Mouse (Mus musculus): ENCODE measurements around the gene Zbtb38. TPM values are rescaled to one million over a fixed set of nuclear protein-coding genes. Genes with fewer than 3 reads are reported as not detected.
A peak's percentile ranks its signal among the peaks of the same experiment; 100 is the strongest.

The Zbtb38 gene
- polyA plus RNA-seq, 1 experiment from 2014 or later: 15.3 TPM

DNA sequence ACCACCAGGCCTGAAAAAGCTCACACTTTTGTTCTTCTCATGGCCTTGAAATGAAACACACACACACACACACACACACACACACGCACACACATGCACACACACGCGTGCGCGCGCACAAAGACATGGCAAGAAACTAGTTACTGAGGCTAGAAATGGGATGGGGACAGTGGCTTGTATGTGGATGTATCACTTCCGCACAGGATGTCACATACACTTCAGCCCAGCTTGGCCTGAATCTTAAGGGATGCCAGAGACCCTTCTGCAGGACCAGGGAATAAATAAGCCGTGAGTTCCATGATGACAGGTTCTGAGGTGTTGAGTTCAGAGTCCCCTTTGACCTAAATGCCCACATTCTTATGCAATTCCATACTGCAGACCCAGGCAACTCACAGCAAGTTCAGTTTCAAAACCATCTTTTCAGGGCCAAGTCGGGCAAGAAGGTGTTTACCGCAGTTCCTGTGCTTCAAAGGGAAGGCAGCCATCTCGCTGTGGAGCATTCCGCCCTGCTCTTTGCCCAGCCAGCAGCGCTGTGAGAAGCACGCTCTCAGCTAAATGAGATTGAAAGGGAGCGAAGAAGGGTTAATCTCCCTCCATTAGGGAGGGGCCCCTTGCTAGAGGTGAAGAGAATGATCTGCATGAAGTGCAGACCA lies 11.8 kb downstream of the Zbtb38 start:
- Histone ChIP-seq H3K9ac (ENCODE audit: low read length) (no peak overlapping the region), H3K4me1 (replicated peaks; ENCODE audit: control insufficient read depth, insufficient read depth) (0 out of 2 replicates have a peak, but pooled peaks cover 2% of the 10 kb centered on the region), H3K36me3 (ENCODE audit: control insufficient read depth, insufficient read depth, low read length) (no peaks in the 10 kb centered on the region), H3K4me3 (ENCODE audit: low read depth, low read length) (no peak overlapping the region), H3K9me3 (ENCODE audit: control insufficient read depth, low read length) (no peaks in the 10 kb centered on the region), H3K4me2 (replicated peaks; ENCODE audit: low read depth) (peak overlapping the region; percentile 18; the same call in 1 of the 2 replicates), H3K27me3 (ENCODE audit: control insufficient read depth, insufficient read depth, low read length) (no peaks in the 10 kb centered on the region), H3K27ac (replicated peaks) (peak overlapping the region; percentile 49)
- no peak for DNase-seq (ENCODE audit: low spot score)
- ATAC-seq (ENCODE audit: low FRiP score, low TSS enrichment): no peak; the same call in 1 of the 2 replicates
- TF ChIP-seq EP300 (optimal IDR thresholded peaks at IDR 0.05): no peak
- no peak for TF ChIP-seq CTCF (IDR thresholded peaks at IDR 0.05; ENCODE audit: low read depth)
- WGBS: 69% methylated on average over 15 of the region's 15 CpGs

DNA sequence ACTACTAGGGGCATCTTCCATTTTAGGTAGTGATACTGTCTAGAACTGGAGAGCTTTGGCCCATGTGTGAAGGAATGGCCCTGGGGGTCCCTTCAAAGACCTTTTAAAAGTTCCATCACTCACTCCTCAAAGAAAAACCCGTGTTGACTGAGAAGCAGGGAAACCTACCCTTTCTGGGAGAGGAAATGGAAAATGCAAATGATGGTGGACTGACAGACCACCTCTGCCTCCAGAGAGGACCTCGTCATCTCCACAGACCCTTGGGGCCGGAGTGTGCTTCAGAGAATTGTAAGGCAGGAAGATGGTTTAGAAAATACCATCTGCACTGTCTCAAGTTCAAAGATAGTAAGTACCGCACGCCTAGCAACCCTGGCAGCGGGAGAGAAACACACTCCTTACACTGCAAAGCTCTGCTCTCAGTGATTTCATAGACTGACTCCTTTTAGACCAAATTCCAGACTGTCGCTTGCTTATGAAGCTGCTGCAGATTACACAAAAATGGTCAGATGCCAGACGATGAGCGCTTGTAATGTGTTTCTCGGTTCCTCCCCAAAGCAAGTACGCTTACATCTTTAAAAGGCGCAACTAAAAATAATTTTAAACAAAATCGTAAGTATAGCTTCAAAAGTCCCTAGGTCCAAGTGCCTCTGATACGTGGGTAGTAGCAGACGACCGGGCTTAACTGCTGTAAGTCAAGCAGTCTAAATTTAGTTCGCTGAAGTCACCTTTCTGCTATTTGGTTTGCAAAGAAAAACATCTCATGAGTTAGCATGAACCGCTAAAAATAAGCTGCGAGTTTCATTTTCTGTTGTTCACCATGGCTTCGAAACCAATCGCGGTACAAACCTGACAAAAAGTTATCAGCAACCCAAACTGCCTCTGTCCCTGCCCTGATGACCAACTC lies 12.6 kb downstream of the Zbtb38 start:
- H3K4me2 ChIP-seq (replicated peaks; ENCODE audit: low read depth): peak overlapping the region; percentile 18; the same call in 1 of the 2 replicates
- TF ChIP-seq CTCF (IDR thresholded peaks at IDR 0.05; ENCODE audit: low read depth) (no peak), EP300 (optimal IDR thresholded peaks at IDR 0.05) (no peak)
- ATAC-seq (ENCODE audit: low FRiP score, low TSS enrichment): peak; percentile 78; the same call in 1 of the 2 replicates
- 53% methylated on average over 22 of the region's 22 CpGs for WGBS
- no peaks in the 10 kb centered on the region for H3K27me3 ChIP-seq (ENCODE audit: control insufficient read depth, insufficient read depth, low read length)
- H3K9ac ChIP-seq (ENCODE audit: low read length): no peak overlapping the region
- no peak for DNase-seq (ENCODE audit: low spot score)
- no peaks in the 10 kb centered on the region for H3K36me3 ChIP-seq (ENCODE audit: control insufficient read depth, insufficient read depth, low read length)
- no peak overlapping the region for H3K4me3 ChIP-seq (ENCODE audit: low read depth, low read length)
- H3K9me3 ChIP-seq (ENCODE audit: control insufficient read depth, low read length): no peaks in the 10 kb centered on the region
- 0 out of 2 replicates have a peak, but pooled peaks cover 2% of the 10 kb centered on the region for H3K4me1 ChIP-seq (replicated peaks; ENCODE audit: control insufficient read depth, insufficient read depth)
- H3K27ac ChIP-seq (replicated peaks): peak overlapping the region; percentile 59

GRCm38 (mm10) chr9:96738563-96739355 lies 13.9 kb downstream of the Zbtb38 start:
- Histone ChIP-seq H3K4me1 (replicated peaks; ENCODE audit: control insufficient read depth, insufficient read depth) (0 out of 2 replicates have a peak, but pooled peaks cover 2% of the 10 kb centered on the region), H3K4me3 (ENCODE audit: low read depth, low read length) (no peak overlapping the region), H3K36me3 (ENCODE audit: control insufficient read depth, insufficient read depth, low read length) (no peaks in the 10 kb centered on the region), H3K9ac (ENCODE audit: low read length) (no peak overlapping the region), H3K9me3 (ENCODE audit: control insufficient read depth, low read length) (no peaks in the 10 kb centered on the region), H3K27me3 (ENCODE audit: control insufficient read depth, insufficient read depth, low read length) (no peaks in the 10 kb centered on the region), H3K27ac (replicated peaks) (no peak overlapping the region), H3K4me2 (replicated peaks; ENCODE audit: low read depth) (no peak overlapping the region)
- TF ChIP-seq CTCF (IDR thresholded peaks at IDR 0.05; ENCODE audit: low read depth) (no peak), EP300 (optimal IDR thresholded peaks at IDR 0.05) (no peak)
- DNase-seq (ENCODE audit: low spot score) (no peak), ATAC-seq (ENCODE audit: low FRiP score, low TSS enrichment) (no peak)
- WGBS: 86% methylated on average over 13 of the region's 13 CpGs

- WGBS: 35% methylated on average over 4 of the region's 4 CpGs
- Histone ChIP-seq H3K4me1 (replicated peaks; ENCODE audit: control insufficient read depth, insufficient read depth) (0 out of 2 replicates have a peak, but pooled peaks cover under 1% of the 10 kb centered on the region), H3K4me2 (replicated peaks; ENCODE audit: low read depth) (no peak overlapping the region), H3K9me3 (ENCODE audit: control insufficient read depth, low read length) (no peaks in the 10 kb centered on the region), H3K27ac (replicated peaks) (no peak overlapping the region; the same call in 1 of the 2 replicates), H3K36me3 (ENCODE audit: control insufficient read depth, insufficient read depth, low read length) (no peaks in the 10 kb centered on the region), H3K27me3 (ENCODE audit: control insufficient read depth, insufficient read depth, low read length) (no peaks in the 10 kb centered on the region), H3K4me3 (ENCODE audit: low read depth, low read length) (no peak overlapping the region), H3K9ac (ENCODE audit: low read length) (no peak overlapping the region)
- ATAC-seq (ENCODE audit: low FRiP score, low TSS enrichment) (no peak), DNase-seq (ENCODE audit: low spot score) (no peak)
- TF ChIP-seq CTCF (IDR thresholded peaks at IDR 0.05; ENCODE audit: low read depth) (no peak), EP300 (optimal IDR thresholded peaks at IDR 0.05) (no peak)
These were observed 16.7 kb downstream of the Zbtb38 start for GRCm38 (mm10) chr9:96735946-96736345.

GRCm38 (mm10) chr9:96733425-96733717 lies 19.3 kb downstream of the Zbtb38 start:
- Histone ChIP-seq H3K9ac (ENCODE audit: low read length) (no peak overlapping the region), H3K36me3 (ENCODE audit: control insufficient read depth, insufficient read depth, low read length) (no peaks in the 10 kb centered on the region), H3K9me3 (ENCODE audit: control insufficient read depth, low read length) (no peaks in the 10 kb centered on the region), H3K4me2 (replicated peaks; ENCODE audit: low read depth) (no peak overlapping the region), H3K4me1 (replicated peaks; ENCODE audit: control insufficient read depth, insufficient read depth) (no peaks in the 10 kb centered on the region), H3K27ac (replicated peaks) (no peak overlapping the region), H3K27me3 (ENCODE audit: control insufficient read depth, insufficient read depth, low read length) (no peaks in the 10 kb centered on the region), H3K4me3 (ENCODE audit: low read depth, low read length) (no peak overlapping the region)
- DNase-seq (ENCODE audit: low spot score) (no peak), ATAC-seq (ENCODE audit: low FRiP score, low TSS enrichment) (no peak)
- 93% methylated on average over 4 of the region's 4 CpGs for WGBS
- no peak for TF ChIP-seq CTCF (IDR thresholded peaks at IDR 0.05; ENCODE audit: low read depth)
- no peak for TF ChIP-seq EP300 (optimal IDR thresholded peaks at IDR 0.05)

Measured in stomach, postnatal 0 days (tissue).